Mouse (Mus musculus) embryonic facial prominence, embryonic 11.5 days (tissue): ENCODE data around the gene 2310061I04Rik. TPM values are rescaled to one million over a fixed set of nuclear protein-coding genes. Genes with fewer than 3 reads are reported as not detected.

ENCODE experiments used
- ATAC-seq: fragments of 200-750 bp; cut with Nextera tagmentation; replicated peaks from 2 replicates; pipeline ENCODE4 v1.8.0; 2017; ENCODE audit warnings: low read depth; ENCODE audit not compliant: insufficient number of reproducible peaks, low FRiP score, low TSS enrichment
- DNase-seq: peaks from one replicate; pipeline ENCODE4 v3.0.0-alpha.2; 2015; ENCODE audit warnings: low spot score
- H3K27ac ChIP-seq: fragments of 300-500 bp; sonication (generic); replicated peaks from 2 replicates; pipeline ENCODE4 v1.5.1; 2014; ENCODE audit warnings: mild to moderate bottlenecking, low read depth, low read length, control low read depth
- H3K27me3 ChIP-seq: fragments of 300-500 bp; sonication (generic); 2 replicates; pipeline ENCODE4 v1.6.1; 2014; ENCODE audit warnings: mild to moderate bottlenecking, low read length, moderate library complexity, mixed read lengths; ENCODE audit not compliant: control insufficient read depth, insufficient read depth
- H3K36me3 ChIP-seq: fragments of 300-500 bp; sonication (generic); replicated peaks from 2 replicates; pipeline ENCODE4 v1.6.1; 2014; ENCODE audit warnings: low read depth, mild to moderate bottlenecking, low read length, moderate library complexity, mixed read lengths; ENCODE audit not compliant: control insufficient read depth, insufficient read depth
- H3K4me1 ChIP-seq: fragments of 300-500 bp; sonication (generic); 2 replicates; pipeline ENCODE4 v1.6.1; 2014; ENCODE audit warnings: low read length, mixed read lengths; ENCODE audit not compliant: control insufficient read depth, insufficient read depth
- H3K4me2 ChIP-seq: fragments of 300-500 bp; sonication (generic); 2 replicates; pipeline ENCODE4 v1.6.1; 2014; ENCODE audit warnings: low read depth, mild to moderate bottlenecking, control low read depth, low read length, moderate library complexity
- H3K4me3 ChIP-seq: fragments of 300-500 bp; sonication (generic); 2 replicates; pipeline ENCODE4 v1.5.1; 2014; ENCODE audit warnings: low read depth, low read length, control low read depth
- H3K9ac ChIP-seq: fragments of 300-500 bp; sonication (generic); replicated peaks from 2 replicates; pipeline ENCODE4 v1.6.1; 2014; ENCODE audit warnings: mild to moderate bottlenecking, control low read depth, low read length
- H3K9me3 ChIP-seq: fragments of 300-500 bp; sonication (generic); replicated peaks from 2 replicates; pipeline ENCODE4 v1.6.1; 2016; ENCODE audit warnings: mild to moderate bottlenecking, low read length, inconsistent platforms, mixed read lengths; ENCODE audit not compliant: control insufficient read depth
- WGBS: fragments of 180-500 bp; shearing (Covaris S2); extraction: QIAGEN DNeasy Blood & Tissue Kit; methylation state at CpG from one replicate; pipeline ENCODE4 v1.1.7; 2014; 5-methylcytosine and 5-hydroxymethylcytosine counted together
- polyA plus RNA-seq: library from polyadenylated mRNA; unstranded; fragments of >200 nt; fragmentation: Nextera tagmentation; extraction: Ambion mirVana; gene quantifications from 2 replicates; pipeline ENCODE4 v1.2.1, GENCODE M21; 2014

Gene 2310061I04Rik
- polyA plus RNA-seq, 1 experiment from 2014 or later = 21.2 TPM

DNA sequence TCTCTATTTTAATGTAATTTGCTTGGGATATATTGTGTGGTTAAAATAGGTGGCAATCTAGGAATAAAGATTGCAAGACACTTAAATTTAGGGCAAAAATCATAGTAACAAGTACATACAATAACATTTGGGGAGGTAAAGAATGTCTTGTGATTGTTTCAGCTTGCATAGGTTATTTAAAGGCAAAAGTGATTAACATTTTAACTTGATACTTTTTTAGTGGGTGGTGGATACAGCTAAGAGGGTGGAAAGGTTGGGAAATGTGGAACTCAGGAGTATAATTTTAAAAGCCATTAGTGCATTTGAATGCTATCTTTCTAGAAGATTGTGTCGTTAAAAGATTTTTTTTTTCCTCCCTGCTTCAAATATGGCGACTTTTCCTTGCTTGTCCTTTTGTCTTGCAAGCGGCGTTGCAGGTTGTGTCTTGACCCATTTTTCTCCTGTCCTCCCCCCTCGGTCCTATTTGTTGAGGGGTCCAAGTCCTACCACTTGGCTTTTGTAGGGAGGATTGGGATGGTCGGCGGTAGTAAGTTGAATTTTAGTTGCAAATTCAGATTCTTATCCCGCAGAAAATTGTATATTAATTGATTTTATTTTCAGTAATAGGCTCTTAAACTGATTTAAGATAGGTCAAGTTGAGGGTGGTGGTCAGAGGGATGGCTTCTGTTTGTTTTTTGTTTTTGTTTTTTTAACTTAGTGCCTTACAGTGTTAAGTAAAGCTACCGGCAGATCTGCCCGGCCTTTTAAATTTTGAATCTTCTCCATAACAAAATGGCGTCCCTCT, 21.2 kb upstream of the 2310061I04Rik start:
- WGBS = 0% methylated on average over 11 of the region's 11 CpGs
- H3K36me3 ChIP-seq = no peaks in the 10 kb centered on the region
- DNase-seq = peak; percentile 74

DNA sequence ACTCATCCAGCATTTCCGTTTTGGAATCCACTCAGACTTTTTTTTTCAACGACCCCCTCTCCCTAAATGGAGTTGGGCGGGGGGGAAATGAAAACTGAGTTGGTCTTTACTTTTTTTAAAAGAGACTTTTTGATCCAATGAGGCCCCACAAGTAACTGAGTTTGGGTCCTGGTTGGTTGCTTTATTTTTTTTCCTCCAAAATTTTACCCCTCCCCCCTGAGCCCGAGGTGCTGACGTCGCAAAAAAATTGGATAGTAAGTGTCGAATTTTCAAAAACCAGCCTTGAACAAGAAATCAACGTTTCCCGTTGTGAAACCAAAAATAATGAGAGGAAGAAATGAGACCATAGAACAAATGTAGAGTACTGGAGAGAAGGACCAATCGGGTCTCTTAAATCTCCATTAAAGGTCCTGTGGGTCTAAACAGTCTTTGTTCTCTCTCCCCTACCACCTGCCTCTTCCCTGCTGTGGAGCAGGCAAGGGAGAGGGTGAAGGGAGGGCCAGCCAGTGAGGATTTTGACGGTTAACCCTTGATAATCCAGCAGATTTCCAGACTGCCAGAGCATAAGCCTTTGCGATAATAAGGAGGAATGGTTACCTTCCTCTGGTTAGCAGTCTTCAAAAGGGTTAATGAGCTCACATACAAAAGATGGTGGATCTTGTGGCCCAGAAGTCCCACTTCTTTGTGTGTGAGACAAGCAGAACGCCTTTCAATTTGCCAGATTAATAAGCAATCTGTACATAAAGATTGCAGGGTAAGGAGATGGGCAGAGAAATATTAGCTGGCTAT, 20.4 kb upstream of the 2310061I04Rik start:
- peak overlapping the region; percentile 97 for H3K4me2 ChIP-seq
- no peaks in the 10 kb centered on the region for H3K27me3 ChIP-seq
- H3K4me1 ChIP-seq = no peaks in the 10 kb centered on the region; the same call in 1 of the 2 replicates
- ATAC-seq = no peak
- DNase-seq = peak; percentile 76
- peak overlapping the region; percentile 99 for H3K9ac ChIP-seq
- no peaks in the 10 kb centered on the region for H3K9me3 ChIP-seq
- H3K27ac ChIP-seq = peak overlapping the region; percentile 95
- under 1% methylated on average over 13 of the region's 13 CpGs for WGBS
- H3K4me3 ChIP-seq = peak overlapping the region; percentile 72
- H3K36me3 ChIP-seq = no peaks in the 10 kb centered on the region

More for the DNA sequence above, 21.2 kb upstream of the 2310061I04Rik start:
- peak overlapping the region; percentile 72 for H3K4me3 ChIP-seq
- H3K27me3 ChIP-seq = no peaks in the 10 kb centered on the region
- no peaks in the 10 kb centered on the region; the same call in 1 of the 2 replicates for H3K4me1 ChIP-seq
- peak overlapping the region; percentile 95 for H3K27ac ChIP-seq
- no peaks in the 10 kb centered on the region for H3K9me3 ChIP-seq
- H3K9ac ChIP-seq = peak overlapping the region; percentile 99
- peak overlapping the region; percentile 97 for H3K4me2 ChIP-seq
- no peak for ATAC-seq

DNA sequence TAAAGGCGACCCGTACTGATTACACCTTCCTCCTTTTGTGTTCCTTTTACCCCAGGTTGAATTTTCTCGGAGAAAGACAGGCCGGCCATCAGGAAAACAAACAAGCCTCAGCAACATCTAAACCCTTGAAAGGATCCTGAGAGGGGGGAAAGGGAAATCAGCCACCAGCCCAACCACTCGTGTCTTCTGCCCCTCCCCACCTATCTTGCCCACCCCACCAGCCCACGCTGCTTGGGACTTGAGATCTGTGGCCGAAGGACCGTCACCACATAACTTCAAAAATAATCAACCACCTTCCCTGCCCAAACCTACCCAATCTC, 19.9 kb upstream of the 2310061I04Rik start:
- Histone ChIP-seq H3K4me2 (peak overlapping the region; percentile 97), H3K27ac (peak overlapping the region; percentile 95), H3K27me3 (no peaks in the 10 kb centered on the region), H3K36me3 (no peaks in the 10 kb centered on the region; the same call in 1 of the 2 replicates), H3K9me3 (no peaks in the 10 kb centered on the region), H3K4me1 (no peaks in the 10 kb centered on the region; the same call in 1 of the 2 replicates), H3K9ac (peak overlapping the region; percentile 99), H3K4me3 (peak overlapping the region; percentile 72)
- DNase-seq = no peak
- 0% methylated on average over 8 of the region's 8 CpGs for WGBS
- ATAC-seq = no peak

DNA sequence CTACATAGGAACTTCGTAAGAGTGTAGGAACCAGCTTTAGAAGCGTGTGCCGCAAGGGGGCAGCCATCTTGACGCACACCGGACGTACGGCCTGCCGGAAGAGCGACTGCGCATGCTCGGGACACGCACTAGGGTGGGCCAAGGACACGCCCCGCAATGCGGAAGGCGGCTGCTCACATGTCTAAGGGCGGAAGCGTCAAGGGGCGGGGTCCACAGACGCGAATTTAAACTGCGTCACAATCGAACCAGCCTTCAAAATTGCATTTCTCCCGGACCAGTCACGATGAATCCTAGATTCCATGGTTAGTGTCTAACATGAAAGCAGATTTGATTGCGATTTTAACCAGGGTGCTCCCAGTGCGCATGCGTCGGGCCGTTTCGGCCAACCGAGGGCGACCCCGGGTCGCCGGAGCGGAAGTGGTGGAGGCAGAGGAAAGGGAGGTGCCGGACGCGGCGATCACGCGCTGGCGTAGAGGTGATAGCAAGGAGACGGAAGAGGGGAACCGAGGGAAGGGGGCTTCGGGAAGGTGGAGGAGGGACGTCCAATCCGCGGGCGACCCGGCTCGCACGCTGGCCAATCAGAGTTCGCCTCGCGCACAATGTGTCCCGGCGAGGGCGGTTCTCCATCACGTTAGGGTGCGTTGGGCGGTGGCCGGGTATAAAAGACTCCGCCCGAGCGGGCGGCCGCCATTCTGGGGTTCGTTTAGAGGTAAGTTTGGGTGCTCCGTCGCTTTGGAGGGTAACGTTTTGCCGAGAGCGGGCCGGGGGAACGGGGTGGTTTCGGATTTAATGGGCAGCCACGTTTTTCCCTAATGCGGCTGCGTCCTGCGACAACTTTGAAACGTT, 19.3 kb upstream of the 2310061I04Rik start, which contains the start of the genes Mrps18b and Ppp1r10:
TSS of gene Mrps18b (minus strand) at position 93 of the 846 bp plus-strand sequence.
TSS of gene Ppp1r10 (plus strand) at position 138 of the 846 bp plus-strand sequence.
- no peaks in the 10 kb centered on the region; the same call in 1 of the 2 replicates for H3K4me1 ChIP-seq
- peak within 1 kb of the TSS; percentile 99 for H3K9ac ChIP-seq
- ATAC-seq = peak; percentile 93
- H3K9me3 ChIP-seq = no peaks in the 10 kb centered on the region
- peak within 1 kb of the TSS; percentile 95 for H3K27ac ChIP-seq
- H3K4me2 ChIP-seq = peak within 1 kb of the TSS; percentile 97
- peak within 1 kb of the TSS; percentile 72 for H3K4me3 ChIP-seq
- no peaks in the 10 kb centered on the region for H3K27me3 ChIP-seq
- under 1% methylated on average over 83 of the region's 83 CpGs for WGBS
- H3K36me3 ChIP-seq = no peaks in the 10 kb centered on the region; the same call in 1 of the 2 replicates
- peak; percentile 99 for DNase-seq

DNA sequence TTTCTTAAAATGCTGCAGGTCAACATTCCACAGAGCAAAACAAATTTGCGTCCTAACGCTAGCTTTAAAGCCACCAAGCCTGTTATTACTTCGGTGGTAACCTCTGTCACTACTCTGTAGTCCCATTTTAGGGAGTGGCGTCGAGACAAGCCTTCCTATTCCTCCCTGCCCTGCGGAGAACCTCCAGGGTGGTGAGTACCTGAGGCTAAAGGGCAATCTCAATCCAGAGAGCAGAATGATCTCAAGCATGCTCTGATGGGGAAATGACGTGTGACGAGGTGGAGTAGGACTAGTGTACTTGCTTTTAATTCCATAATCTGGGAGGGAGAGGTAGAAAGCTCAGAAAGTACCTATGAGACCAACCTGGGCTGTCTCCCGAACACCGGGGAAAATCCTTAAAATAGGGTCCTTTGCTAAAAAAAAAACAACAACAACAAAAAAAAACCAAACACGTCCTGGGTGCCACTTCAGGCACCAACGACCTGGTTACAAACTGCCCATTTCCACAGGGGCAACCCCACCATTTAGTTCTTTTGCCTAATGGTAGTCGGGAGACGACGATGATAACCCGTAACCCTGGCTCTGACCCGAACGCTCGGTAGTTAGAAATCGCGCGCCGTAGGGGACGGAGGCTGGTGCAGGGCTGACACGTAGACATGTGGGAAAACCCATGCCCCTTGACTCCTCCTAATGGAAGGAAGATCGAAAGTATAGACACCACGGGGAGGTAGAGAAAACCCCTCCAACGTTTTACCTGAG, 18.5 kb upstream of the 2310061I04Rik start:
- peak overlapping the region; percentile 54; the same call in 1 of the 2 replicates for H3K27ac ChIP-seq
- DNase-seq = peak; percentile 9
- no peaks in the 10 kb centered on the region; the same call in 1 of the 2 replicates for H3K4me1 ChIP-seq
- H3K4me2 ChIP-seq = peak overlapping the region; percentile 51
- ATAC-seq = peak; percentile 15; the same call in 1 of the 2 replicates
- H3K27me3 ChIP-seq = no peaks in the 10 kb centered on the region
- H3K9me3 ChIP-seq = no peaks in the 10 kb centered on the region
- H3K36me3 ChIP-seq = no peaks in the 10 kb centered on the region; the same call in 1 of the 2 replicates
- peak overlapping the region; percentile 72 for H3K4me3 ChIP-seq
- WGBS = 3% methylated on average over 28 of the region's 28 CpGs
- H3K9ac ChIP-seq = peak overlapping the region; percentile 99

DNA sequence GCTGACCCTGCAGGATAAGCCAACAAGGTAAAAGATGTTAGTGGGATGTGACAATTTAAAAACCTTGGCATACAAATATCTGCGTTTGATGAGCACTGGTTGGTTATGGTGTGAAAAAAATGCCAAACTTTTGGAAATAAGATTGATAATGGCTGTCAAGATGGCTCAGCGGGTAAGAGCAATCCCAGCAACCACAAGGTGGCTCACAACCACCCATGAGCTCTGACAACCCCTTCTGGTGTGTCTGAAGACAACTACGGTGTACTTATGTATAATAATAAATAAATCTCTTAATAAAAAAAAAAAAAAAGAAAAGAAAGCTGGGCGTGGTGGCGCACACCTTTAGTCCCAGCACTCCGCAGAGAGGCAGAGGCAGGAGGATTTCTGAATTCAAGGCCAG, 17.7 kb upstream of the 2310061I04Rik start:
- Histone ChIP-seq H3K4me3 (peak overlapping the region; percentile 72; the same call in 1 of the 2 replicates), H3K9me3 (no peaks in the 10 kb centered on the region), H3K27ac (no peak overlapping the region), H3K9ac (no peak overlapping the region), H3K36me3 (no peaks in the 10 kb centered on the region; the same call in 1 of the 2 replicates), H3K4me1 (no peaks in the 10 kb centered on the region; the same call in 1 of the 2 replicates), H3K4me2 (no peak overlapping the region; the same call in 1 of the 2 replicates), H3K27me3 (no peaks in the 10 kb centered on the region)
- 86% methylated on average over 6 of the region's 6 CpGs for WGBS
- DNase-seq = no peak
- no peak for ATAC-seq
